Comparison of ENCODE assay signal across 16 mouse cellular contexts in the genomic region with DNA sequence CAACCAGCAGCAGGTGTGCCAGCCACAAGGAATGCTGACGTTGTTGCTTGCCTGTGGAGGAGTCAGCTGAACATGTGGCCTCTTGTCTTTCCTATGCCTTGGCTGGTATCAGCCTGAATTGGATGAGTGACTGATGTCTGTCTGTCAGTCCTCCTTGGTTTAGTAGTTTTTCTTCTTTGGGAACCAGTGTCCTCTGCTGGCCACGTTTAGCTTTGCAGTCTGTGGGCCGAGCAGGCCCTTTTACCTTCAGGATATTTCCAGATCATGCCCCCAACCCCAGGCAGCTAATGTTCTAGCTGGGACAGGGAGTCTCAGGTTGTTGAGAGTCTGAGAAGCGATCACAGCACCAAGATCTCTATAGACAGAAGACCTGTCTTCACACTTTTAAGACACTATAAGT. TPM values are rescaled to one million over a fixed set of nuclear protein-coding genes. Genes with fewer than 3 reads are reported as not detected.
DNase-seq lines count a peak whose midpoint lies in the region; ATAC-seq and TF ChIP-seq lines count a peak whose summit lies in the region.
"Had no signal": no experiment of that assay in that cellular context is flagged by ENCODE, and none has a peak within 500 bp of the region (broad histone marks: within the 10 kb centered on the region; RNA-seq: fewer than 3 reads in every experiment).

No protein-coding gene starts in this region.

- peak; percentile 29; the same call in 1 of the 2 replicates for TF ChIP-seq CTCF in gastrocnemius, adult 2 months (IDR thresholded peaks at IDR 0.05)
- TF ChIP-seq CTCF in liver, adult 2 months (IDR thresholded peaks at IDR 0.05; ENCODE audit: low read depth, low read length), result peak; percentile 14; the same call in 1 of the 2 replicates
- TF ChIP-seq CTCF in Patski (IDR thresholded peaks at IDR 0.05), result peak; percentile 54

- CTCF ChIA-PET in Patski (lab: Charles Lee), result interaction anchor here (2.7 kb wide), 1 partner anchor 17 kb away, joined by 7 read pairs; no protein-coding TSS in a partner anchor

- POLR2A ChIA-PET in Patski (lab: Charles Lee), result no interaction called here

- TF ChIP-seq POLR2A in liver, adult 2 months (IDR thresholded peaks at IDR 0.05; ENCODE audit: extremely low read depth, insufficient read depth, low read length), result no peak

- H3K27me3 ChIP-seq in liver, adult 2 months (ENCODE audit: control insufficient read depth, insufficient read depth, low read length), result no peaks in the 10 kb centered on the region
- H3K27me3 ChIP-seq in liver, embryonic 12.5 days (replicated peaks), result no peaks in the 10 kb centered on the region
- H3K27me3 ChIP-seq in Patski, result peaks cover 27% of the 10 kb centered on the region
- H3K27me3 ChIP-seq: limb, embryonic 13.5 days had no signal

- H3K27ac ChIP-seq in gastrocnemius, adult 2 months, result no peak overlapping the region
- no peak overlapping the region for H3K27ac ChIP-seq in liver, adult 2 months (replicated peaks; ENCODE audit: insufficient read depth, low read depth, low read length)
- H3K27ac ChIP-seq in liver, embryonic 12.5 days, result no peak overlapping the region
- H3K27ac ChIP-seq: hindbrain, embryonic 10.5 days; limb, embryonic 13.5 days; midbrain, embryonic 10.5 days had no signal

- no peak overlapping the region for H3K9ac ChIP-seq in liver, adult 2 months (ENCODE audit: low read depth, low read length)
- no peak overlapping the region for H3K9ac ChIP-seq in liver, embryonic 12.5 days
- H3K9ac ChIP-seq: limb, embryonic 13.5 days had no signal

- ATAC-seq in liver, embryonic 12.5 days, result no peak
- no peak for ATAC-seq in Patski

- H3K4me2 ChIP-seq in liver, embryonic 12.5 days, result no peak overlapping the region
- H3K4me2 ChIP-seq: limb, embryonic 13.5 days had no signal

- in situ Hi-C loops in Patski (cut with MboI; ENCODE audit: low pct_unique_long_range_greater_than_20kb), result no loop called here

- intact Hi-C loops in gastrocnemius, adult 2 months (cut with DNase I), result no loop called here
- intact Hi-C loops in gastrocnemius, postnatal 36 days (cut with DNase I), result no loop called here

- no peaks in the 10 kb centered on the region for H3K9me3 ChIP-seq in liver, embryonic 12.5 days (replicated peaks)
- H3K9me3 ChIP-seq: hindbrain, embryonic 10.5 days; limb, embryonic 13.5 days; midbrain, embryonic 10.5 days had no signal

- H3K4me1 ChIP-seq in liver, adult 2 months (ENCODE audit: control insufficient read depth, insufficient read depth, low read length), result no peaks in the 10 kb centered on the region
- H3K4me1 ChIP-seq in liver, embryonic 12.5 days, result no peaks in the 10 kb centered on the region
- H3K4me1 ChIP-seq: hindbrain, embryonic 10.5 days; limb, embryonic 13.5 days; midbrain, embryonic 10.5 days had no signal

- no peaks in the 10 kb centered on the region for H3K79me2 ChIP-seq in liver, adult 2 months (ENCODE audit: control insufficient read depth, insufficient read depth, low read length)

- no peak for DNase-seq in gastrocnemius, adult 2 months
- DNase-seq in gastrocnemius, postnatal 36 days, result no peak
- no peak for DNase-seq in liver, adult 2 months (ENCODE audit: extremely low read depth, low read depth, low spot score)
- DNase-seq in 416B (ENCODE audit: low read depth) (peak; percentile 3), Patski (ENCODE audit: low read depth, low spot score) (no peak)
- DNase-seq in frontal cortex, postnatal 25 days (ENCODE audit: low spot score in 2 of 2), result no peak
- DNase-seq in embryo, embryonic 10 days (ENCODE audit: low spot score), result no peak
- DNase-seq: adrenal gland, postnatal 36 days; cerebellum, postnatal 25 days; gastrocnemius, postnatal 25 days; lung, postnatal 14 days had no signal

- WGBS in liver, adult 2 months, result 41% methylated on average over 4 of the region's 4 CpGs
- 30% methylated on average over 4 of the region's 4 CpGs for WGBS in liver, embryonic 12.5 days (ENCODE audit: insufficient replicate concordance)

- H3K4me3 ChIP-seq in gastrocnemius, adult 2 months, result no peak overlapping the region
- no peak overlapping the region for H3K4me3 ChIP-seq in liver, adult 2 months (ENCODE audit: insufficient read depth, low read depth, low read length)
- no peak overlapping the region for H3K4me3 ChIP-seq in liver, embryonic 12.5 days
- H3K4me3 ChIP-seq: hindbrain, embryonic 10.5 days; limb, embryonic 13.5 days; midbrain, embryonic 10.5 days had no signal

- no peaks in the 10 kb centered on the region for H3K36me3 ChIP-seq in liver, adult 2 months (ENCODE audit: control insufficient read depth, insufficient read depth, low read length)
- no peaks in the 10 kb centered on the region for H3K36me3 ChIP-seq in liver, embryonic 12.5 days
- H3K36me3 ChIP-seq: hindbrain, embryonic 10.5 days; limb, embryonic 13.5 days; midbrain, embryonic 10.5 days had no signal

RNA-seq across cellular contexts. Expression of a gene that starts 18.7 kb away (rescaled TPM):
- 10 to 100 TPM; 57.5 to 85.3 TPM for total RNA-seq in gastrocnemius, adult 2 months (2021)
- 10 to 100 TPM; 50.1 to 52.0 TPM for total RNA-seq in gastrocnemius, postnatal 36 days (2021)
- 5.5 and 5.6 TPM in 2 replicates for total RNA-seq in liver, adult 2 months (2014; rRNA removed)
- polyA plus RNA-seq in liver, adult 2 months (2012; rRNA removed), result 2.4 and 3.5 TPM in 2 replicates
- 5.9 and 7.2 TPM in 2 replicates for polyA plus RNA-seq in liver, embryonic 12.5 days (2016; fragmentation: Nextera tagmentation; extraction: Ambion mirVana)
- 77.7 TPM for polyA plus RNA-seq in Patski (2021)
- total RNA-seq: monocyte, adult 5-6 weeks had no signal
